Mouse (Mus musculus): ENCODE data around the gene Prom1. TPM values are rescaled to one million over a fixed set of nuclear protein-coding genes. Genes with fewer than 3 reads are reported as not detected.

Prom1 gene
- polyA plus RNA-seq, 1 experiment from 2014 or later, result 120 TPM

DNA sequence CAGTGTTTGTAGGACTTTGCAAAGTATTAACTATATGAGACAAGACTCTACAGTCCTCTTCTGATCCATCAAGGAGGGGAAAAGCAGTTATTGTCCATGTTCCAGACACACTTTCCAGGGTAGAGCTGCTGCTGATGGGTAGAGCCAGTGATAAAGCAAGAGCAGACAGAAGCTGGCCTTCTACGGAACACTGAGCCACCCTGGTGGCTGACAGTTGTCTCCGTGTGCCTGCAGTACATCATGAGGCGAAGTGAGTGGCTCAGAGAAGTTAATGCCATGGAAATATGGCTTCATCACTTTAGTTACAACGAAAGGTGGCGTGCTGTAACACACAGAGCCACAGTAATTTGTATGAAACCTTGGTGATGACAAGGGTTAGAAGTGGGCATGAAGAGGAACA, 112.8 kb downstream of the Prom1 start:
- H3K27ac ChIP-seq, result no peak overlapping the region
- no peaks in the 10 kb centered on the region for H3K9me3 ChIP-seq (replicated peaks)
- no peak for DNase-seq (ENCODE audit: low spot score)
- H3K4me3 ChIP-seq, result no peak overlapping the region
- 0 out of 2 replicates have a peak, but pooled peaks cover 3% of the 10 kb centered on the region for H3K36me3 ChIP-seq
- 83% methylated on average over 5 of the region's 5 CpGs for WGBS
- no peaks in the 10 kb centered on the region for H3K4me1 ChIP-seq
- H3K27me3 ChIP-seq (ENCODE audit: low read depth, poor library complexity, severe bottlenecking), result no peaks in the 10 kb centered on the region

DNA sequence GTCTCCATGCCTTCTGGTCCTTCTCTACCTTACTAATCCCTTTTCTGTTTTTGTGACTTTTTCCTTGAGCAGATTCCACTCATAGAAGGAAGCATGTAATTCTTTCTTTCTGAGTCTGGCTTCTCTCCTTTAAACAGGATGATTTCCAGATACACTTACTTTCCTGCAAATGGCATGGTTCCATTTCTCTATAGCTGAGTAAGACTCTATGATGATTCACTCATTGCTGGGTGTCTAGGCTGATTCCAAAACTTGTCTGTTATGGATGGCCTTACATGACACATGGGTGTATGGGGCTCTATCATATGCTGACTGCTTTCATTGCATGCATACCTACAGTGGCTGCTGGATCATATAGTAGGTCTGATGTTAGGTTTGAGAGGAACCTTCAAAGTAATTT, 115.6 kb downstream of the Prom1 start:
- no peak overlapping the region for H3K27ac ChIP-seq
- no peaks in the 10 kb centered on the region for H3K4me1 ChIP-seq
- no peak overlapping the region for H3K4me3 ChIP-seq
- DNase-seq (ENCODE audit: low spot score), result no peak
- H3K36me3 ChIP-seq, result no peaks in the 10 kb centered on the region
- no peaks in the 10 kb centered on the region for H3K27me3 ChIP-seq (ENCODE audit: low read depth, poor library complexity, severe bottlenecking)
- H3K9me3 ChIP-seq (replicated peaks), result no peaks in the 10 kb centered on the region

GRCm38 (mm10) chr5:43982896-43983295, 118.9 kb downstream of the Prom1 start:
- Histone ChIP-seq H3K4me3 (no peak overlapping the region), H3K9me3 (replicated peaks) (no peaks in the 10 kb centered on the region), H3K27ac (no peak overlapping the region), H3K27me3 (ENCODE audit: low read depth, poor library complexity, severe bottlenecking) (no peaks in the 10 kb centered on the region), H3K36me3 (no peaks in the 10 kb centered on the region), H3K4me1 (no peaks in the 10 kb centered on the region)
- DNase-seq (ENCODE audit: low spot score), result no peak
- 83% methylated on average over 1 of the region's 1 CpGs for WGBS

DNA sequence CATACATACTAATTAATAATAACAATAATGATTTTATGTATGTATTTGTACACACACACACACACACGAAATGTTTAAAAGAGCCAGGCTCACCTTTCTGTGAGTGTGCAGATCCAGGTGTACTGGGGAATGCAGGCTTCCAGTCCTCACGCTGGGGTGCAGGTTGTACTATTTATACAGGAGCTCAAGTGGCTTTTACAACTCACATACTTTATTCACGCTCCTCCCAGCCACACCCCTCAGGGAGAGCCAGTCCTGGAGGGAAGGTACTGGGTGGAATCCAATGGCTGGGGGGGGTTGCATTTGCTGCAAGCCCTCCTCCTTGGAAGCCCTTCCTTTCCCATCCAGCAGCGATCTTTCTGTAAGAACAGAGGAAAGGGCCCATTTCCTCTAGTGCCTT, 120.2 kb downstream of the Prom1 start, which contains the start of gene Fgfbp1:
TSS of gene Fgfbp1 (minus strand) at position 160 of the 400 bp plus-strand sequence.
- 59% methylated on average over 4 of the region's 4 CpGs for WGBS
- DNase-seq (ENCODE audit: low spot score), result no peak
- H3K9me3 ChIP-seq (replicated peaks), result no peaks in the 10 kb centered on the region
- H3K27me3 ChIP-seq (ENCODE audit: low read depth, poor library complexity, severe bottlenecking), result no peaks in the 10 kb centered on the region
- H3K4me1 ChIP-seq, result no peaks in the 10 kb centered on the region
- no peak within 1 kb of the TSS for H3K4me3 ChIP-seq
- H3K27ac ChIP-seq, result no peak within 1 kb of the TSS
- H3K36me3 ChIP-seq, result no peaks in the 10 kb centered on the region

- H3K4me1 ChIP-seq, result no peaks in the 10 kb centered on the region
- H3K4me3 ChIP-seq, result no peak overlapping the region
- 72% methylated on average over 2 of the region's 2 CpGs for WGBS
- no peak overlapping the region for H3K27ac ChIP-seq
- no peaks in the 10 kb centered on the region for H3K36me3 ChIP-seq
- no peak for DNase-seq (ENCODE audit: low spot score)
- no peaks in the 10 kb centered on the region for H3K27me3 ChIP-seq (ENCODE audit: low read depth, poor library complexity, severe bottlenecking)
- H3K9me3 ChIP-seq (replicated peaks), result no peaks in the 10 kb centered on the region
These were observed 121.4 kb downstream of the Prom1 start for GRCm38 (mm10) chr5:43980397-43980796.

DNA sequence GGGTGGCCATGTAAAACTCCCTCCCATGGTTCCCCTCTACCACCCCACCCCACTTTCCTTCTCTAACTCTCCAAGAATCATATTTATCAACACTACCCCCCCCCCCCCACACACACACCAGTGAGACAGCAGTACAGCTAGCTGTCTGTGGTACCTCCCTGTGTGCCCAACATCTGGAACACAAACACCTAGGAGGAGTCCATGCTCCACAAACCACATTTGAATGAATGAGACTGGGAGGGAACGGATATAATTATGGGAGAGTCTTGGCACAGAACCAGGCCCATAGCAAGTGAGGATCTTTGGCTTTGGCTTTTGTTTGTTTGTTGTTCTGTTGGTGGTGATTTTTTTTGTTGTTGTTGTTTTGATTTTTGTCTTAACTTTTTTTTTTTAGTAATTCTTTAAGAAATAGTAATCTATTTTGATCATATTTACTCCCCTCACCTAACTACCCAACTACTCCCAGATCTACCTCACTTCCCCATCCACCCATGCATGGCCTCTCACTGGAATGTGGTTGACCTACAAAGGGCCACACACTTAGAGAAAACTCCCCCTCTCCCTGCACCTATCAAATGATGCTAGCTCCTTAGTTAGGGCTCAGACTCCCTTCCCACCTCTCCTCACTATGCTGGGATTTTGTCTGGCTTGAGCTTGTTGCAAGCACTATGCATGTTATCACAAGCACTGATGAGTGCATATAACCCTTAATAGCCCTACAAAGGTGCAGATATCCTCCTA, 124.8 kb downstream of the Prom1 start:
- Histone ChIP-seq H3K4me1 (no peaks in the 10 kb centered on the region), H3K4me3 (no peak overlapping the region), H3K27me3 (ENCODE audit: low read depth, poor library complexity, severe bottlenecking) (no peaks in the 10 kb centered on the region), H3K27ac (no peak overlapping the region), H3K9me3 (replicated peaks) (no peaks in the 10 kb centered on the region), H3K36me3 (no peaks in the 10 kb centered on the region)
- 86% methylated on average over 1 of the region's 1 CpGs for WGBS
- DNase-seq (ENCODE audit: low spot score), result no peak

- no peaks in the 10 kb centered on the region for H3K27me3 ChIP-seq (ENCODE audit: low read depth, poor library complexity, severe bottlenecking)
- no peak overlapping the region for H3K27ac ChIP-seq
- H3K4me1 ChIP-seq, result no peaks in the 10 kb centered on the region
- H3K4me3 ChIP-seq, result no peak overlapping the region
- 86% methylated on average over 6 of the region's 6 CpGs for WGBS
- DNase-seq (ENCODE audit: low spot score), result no peak
- H3K9me3 ChIP-seq (replicated peaks), result no peaks in the 10 kb centered on the region
- no peaks in the 10 kb centered on the region for H3K36me3 ChIP-seq
These were observed 127.7 kb downstream of the Prom1 start for GRCm38 (mm10) chr5:43974166-43974565.

DNA sequence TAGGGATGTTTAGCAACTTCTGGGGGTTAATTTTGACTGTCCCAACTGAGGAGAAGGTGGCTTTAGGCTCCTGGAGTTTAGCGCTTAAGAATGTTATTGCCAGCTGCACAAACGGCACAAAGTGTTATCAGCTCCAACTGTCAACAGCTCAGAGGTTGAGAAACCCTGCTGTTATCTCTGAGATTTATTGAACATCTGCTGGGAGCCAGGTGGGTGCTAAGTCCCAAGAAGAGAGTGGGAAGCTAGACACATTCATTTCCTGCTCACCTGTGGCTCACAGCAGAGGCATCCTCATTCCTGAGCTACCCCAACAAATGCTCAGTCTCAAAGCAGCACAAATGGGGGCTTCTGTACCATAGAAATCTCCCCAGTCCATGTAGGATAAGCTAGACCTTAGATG, 130.7 kb downstream of the Prom1 start:
- no peaks in the 10 kb centered on the region for H3K36me3 ChIP-seq
- DNase-seq (ENCODE audit: low spot score), result no peak
- 69% methylated on average over 2 of the region's 2 CpGs for WGBS

DNA sequence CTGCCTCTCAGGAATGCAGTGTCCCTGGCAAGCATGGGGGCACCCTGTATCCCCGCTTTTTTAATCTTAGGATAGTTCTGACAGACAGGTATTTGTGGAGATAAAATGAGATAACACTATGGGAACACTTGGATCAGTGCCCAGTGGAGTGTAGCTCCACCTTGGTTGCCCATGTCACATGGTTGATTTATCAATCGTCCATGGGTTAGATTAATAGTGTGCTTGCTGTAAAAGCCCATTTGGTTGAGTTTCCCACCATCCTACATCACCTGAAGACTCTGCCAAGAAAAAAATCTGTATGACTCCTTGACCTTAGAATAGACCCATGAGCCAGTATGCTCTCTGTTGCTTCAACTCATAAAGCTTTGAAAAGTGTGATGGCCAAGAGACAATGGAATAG, 131.3 kb downstream of the Prom1 start:
- DNase-seq (ENCODE audit: low spot score), result no peak
- 90% methylated on average over 2 of the region's 2 CpGs for WGBS
- no peaks in the 10 kb centered on the region for H3K36me3 ChIP-seq
- H3K27ac ChIP-seq, result no peak overlapping the region
- H3K9me3 ChIP-seq (replicated peaks), result no peaks in the 10 kb centered on the region
- no peak overlapping the region for H3K4me3 ChIP-seq
- H3K27me3 ChIP-seq (ENCODE audit: low read depth, poor library complexity, severe bottlenecking), result no peaks in the 10 kb centered on the region
- no peaks in the 10 kb centered on the region for H3K4me1 ChIP-seq

More for the DNA sequence above, 130.7 kb downstream of the Prom1 start:
- no peaks in the 10 kb centered on the region for H3K27me3 ChIP-seq (ENCODE audit: low read depth, poor library complexity, severe bottlenecking)
- H3K27ac ChIP-seq, result no peak overlapping the region
- H3K4me3 ChIP-seq, result no peak overlapping the region
- no peaks in the 10 kb centered on the region for H3K4me1 ChIP-seq
- no peaks in the 10 kb centered on the region for H3K9me3 ChIP-seq (replicated peaks)

- H3K27me3 ChIP-seq (ENCODE audit: low read depth, poor library complexity, severe bottlenecking), result no peaks in the 10 kb centered on the region
- no peaks in the 10 kb centered on the region for H3K4me1 ChIP-seq
- H3K9me3 ChIP-seq (replicated peaks), result no peaks in the 10 kb centered on the region
- H3K27ac ChIP-seq, result no peak overlapping the region
- no peaks in the 10 kb centered on the region for H3K36me3 ChIP-seq
- H3K4me3 ChIP-seq, result no peak overlapping the region
- DNase-seq (ENCODE audit: low spot score), result no peak
- whole genome bisulfite sequencing, result 69% methylated on average over 2 of the region's 2 CpGs
These were observed 133.2 kb downstream of the Prom1 start for GRCm38 (mm10) chr5:43968634-43969033.

DNA sequence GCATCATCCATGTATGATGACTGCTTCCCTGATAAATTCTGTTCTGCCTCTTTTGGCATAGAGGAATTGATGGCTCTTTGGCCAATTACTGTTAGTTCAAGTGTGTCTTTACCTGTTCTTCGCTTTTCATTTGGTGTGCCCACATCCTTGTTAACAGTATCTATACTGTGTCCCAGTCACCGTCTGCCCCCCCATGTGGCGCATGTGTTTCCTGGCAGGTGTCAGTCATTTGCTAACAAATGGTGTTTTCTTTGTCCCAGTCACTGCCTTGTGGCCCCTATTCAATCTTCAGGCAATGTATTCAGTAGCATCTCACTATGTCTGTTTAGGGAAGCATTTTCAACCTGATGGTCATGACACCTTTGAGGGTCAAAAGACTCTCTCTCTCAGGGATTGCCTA, 140.8 kb downstream of the Prom1 start:
- H3K27ac ChIP-seq, result no peak overlapping the region
- H3K4me1 ChIP-seq, result no peaks in the 10 kb centered on the region
- DNase-seq (ENCODE audit: low spot score), result no peak
- no peaks in the 10 kb centered on the region for H3K36me3 ChIP-seq
- H3K9me3 ChIP-seq (replicated peaks), result no peaks in the 10 kb centered on the region
- 91% methylated on average over 3 of the region's 3 CpGs for WGBS
- no peak overlapping the region for H3K4me3 ChIP-seq
- H3K27me3 ChIP-seq (ENCODE audit: low read depth, poor library complexity, severe bottlenecking), result no peaks in the 10 kb centered on the region

- no peak overlapping the region for H3K27ac ChIP-seq
- H3K4me3 ChIP-seq, result no peak overlapping the region
- no peaks in the 10 kb centered on the region for H3K27me3 ChIP-seq (ENCODE audit: low read depth, poor library complexity, severe bottlenecking)
- no peaks in the 10 kb centered on the region for H3K9me3 ChIP-seq (replicated peaks)
- 91% methylated on average over 3 of the region's 3 CpGs for WGBS
- H3K4me1 ChIP-seq, result no peaks in the 10 kb centered on the region
- no peak for DNase-seq (ENCODE audit: low spot score)
- no peaks in the 10 kb centered on the region for H3K36me3 ChIP-seq
These were observed 141.9 kb downstream of the Prom1 start for GRCm38 (mm10) chr5:43959884-43960440.

DNA sequence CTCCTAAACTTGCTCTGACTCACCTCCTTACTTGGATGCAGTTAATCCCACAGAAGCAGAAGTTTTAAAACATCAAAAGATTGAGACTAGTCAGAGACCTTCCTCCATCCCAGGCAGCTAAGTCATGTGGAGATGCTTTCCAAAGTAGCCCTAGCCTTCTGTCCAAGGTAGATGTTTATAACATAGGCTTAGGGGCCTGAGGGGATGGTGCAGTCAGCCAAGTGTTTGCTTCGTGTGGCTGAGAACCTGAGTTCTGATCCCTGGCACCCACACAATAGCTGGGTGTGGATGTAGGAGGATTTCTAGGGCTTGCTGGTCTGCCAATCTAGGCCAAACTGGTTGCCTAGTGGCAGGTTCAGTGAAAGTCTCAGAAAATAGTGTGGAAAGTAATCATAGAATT, 148.6 kb downstream of the Prom1 start:
- Histone ChIP-seq H3K27ac (no peak overlapping the region), H3K4me1 (peaks cover 15% of the 10 kb centered on the region), H3K27me3 (ENCODE audit: low read depth, poor library complexity, severe bottlenecking) (no peaks in the 10 kb centered on the region), H3K36me3 (no peaks in the 10 kb centered on the region), H3K9me3 (replicated peaks) (no peaks in the 10 kb centered on the region), H3K4me3 (no peak overlapping the region)
- 71% methylated on average over 1 of the region's 1 CpGs for WGBS
- DNase-seq (ENCODE audit: low spot score), result no peak
